Mouse (Mus musculus): ENCODE measurements at regions not wholly inside any gene's neighbourhood (a gene's known extent, or its start where the extent isn't known, plus 50 kb on each side); places are given as distances from the start of the nearest gene placed in this dataset.

DNA sequence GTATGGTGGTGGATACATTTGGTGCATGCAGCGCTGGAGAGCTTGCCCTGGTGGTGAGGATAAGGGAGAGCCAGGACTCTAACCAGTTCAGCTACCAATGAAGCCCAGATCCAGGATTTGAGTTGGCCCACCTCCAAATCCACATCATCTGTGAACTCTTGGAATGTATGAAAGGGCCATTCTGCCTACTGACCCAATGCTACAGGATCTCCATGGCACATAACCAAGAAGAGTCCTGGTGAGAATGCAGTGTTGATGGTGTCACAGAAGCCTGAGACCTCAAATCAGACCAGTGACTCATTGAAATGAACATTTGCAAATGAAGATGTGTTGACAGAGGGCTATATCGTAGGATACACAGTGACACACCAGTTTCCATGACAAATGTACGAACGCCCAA lies 121.0 kb upstream of the Slitrk5 start:
- 47% methylated on average over 4 of the region's 4 CpGs for WGBS
- Histone ChIP-seq H3K4me1 (ENCODE audit: control insufficient read depth, insufficient read depth, low read length) (no peaks in the 10 kb centered on the region), H3K4me3 (replicated peaks; ENCODE audit: insufficient read depth, low read depth, low read length) (no peak overlapping the region), H3K27ac (ENCODE audit: insufficient read depth, low read length) (no peak overlapping the region), H3K27me3 (ENCODE audit: control insufficient read depth, insufficient read depth, low read length) (no peaks in the 10 kb centered on the region)
- TF ChIP-seq POLR2A (IDR thresholded peaks at IDR 0.05; ENCODE audit: borderline replicate concordance, insufficient read depth, low read length) (no peak), CTCF (IDR thresholded peaks at IDR 0.05; ENCODE audit: borderline replicate concordance, insufficient read depth, low read depth, low read length) (no peak)
- no peak for DNase-seq

DNA sequence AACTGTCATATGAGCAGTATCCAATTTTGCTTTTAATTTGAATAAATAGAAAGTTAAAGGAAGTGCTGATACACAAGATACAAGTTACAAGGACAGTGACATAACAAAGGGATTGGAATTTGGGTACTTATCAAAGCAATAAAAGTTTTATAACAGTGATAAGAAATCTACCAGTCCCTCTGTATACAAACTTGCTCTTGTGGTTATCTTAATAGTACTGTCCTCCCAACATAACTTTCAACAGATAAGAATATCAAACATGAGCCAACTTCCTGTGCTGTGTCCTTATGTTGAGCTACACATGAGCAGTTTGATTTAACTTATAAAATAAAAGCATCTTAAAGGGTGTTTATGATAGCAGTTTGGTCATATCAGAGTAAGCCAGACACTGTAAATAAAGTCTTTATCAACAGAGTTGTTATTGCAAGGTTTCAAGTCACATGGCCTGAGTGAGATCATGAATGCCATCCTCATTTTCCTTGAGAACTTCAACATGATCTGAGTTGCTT lies 105.5 kb upstream of the Slitrk5 start:
- Histone ChIP-seq H3K4me3 (replicated peaks; ENCODE audit: insufficient read depth, low read depth, low read length) (no peak overlapping the region), H3K4me1 (ENCODE audit: control insufficient read depth, insufficient read depth, low read length) (no peaks in the 10 kb centered on the region), H3K27ac (ENCODE audit: insufficient read depth, low read length) (no peak overlapping the region), H3K27me3 (ENCODE audit: control insufficient read depth, insufficient read depth, low read length) (no peaks in the 10 kb centered on the region)
- TF ChIP-seq POLR2A (IDR thresholded peaks at IDR 0.05; ENCODE audit: borderline replicate concordance, insufficient read depth, low read length) (no peak), CTCF (IDR thresholded peaks at IDR 0.05; ENCODE audit: borderline replicate concordance, insufficient read depth, low read depth, low read length) (no peak)
- no peak for DNase-seq

DNA sequence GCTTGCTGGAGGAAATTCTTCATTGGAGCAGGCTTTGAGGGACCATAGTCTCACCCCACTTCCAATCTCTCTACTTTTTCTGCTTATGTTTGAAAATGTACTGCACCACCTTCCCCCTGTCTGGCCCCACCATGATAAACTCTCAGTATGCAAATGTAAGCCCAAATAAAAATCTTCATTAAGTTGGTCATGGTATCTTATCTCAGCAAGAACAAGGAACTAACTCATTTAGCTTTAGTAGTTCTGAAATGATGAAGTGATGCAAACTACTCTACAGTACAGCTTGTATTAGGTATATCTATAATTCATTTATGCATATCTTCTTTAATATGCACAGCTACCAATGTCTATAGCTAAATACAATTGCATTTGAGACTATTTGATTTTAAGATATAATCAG lies 97.4 kb upstream of the Slitrk5 start:
- Histone ChIP-seq H3K27ac (ENCODE audit: insufficient read depth, low read length) (no peak overlapping the region), H3K27me3 (ENCODE audit: control insufficient read depth, insufficient read depth, low read length) (no peaks in the 10 kb centered on the region), H3K4me3 (replicated peaks; ENCODE audit: insufficient read depth, low read depth, low read length) (no peak overlapping the region), H3K4me1 (ENCODE audit: control insufficient read depth, insufficient read depth, low read length) (no peaks in the 10 kb centered on the region)
- TF ChIP-seq CTCF (IDR thresholded peaks at IDR 0.05; ENCODE audit: borderline replicate concordance, insufficient read depth, low read depth, low read length) (no peak), POLR2A (IDR thresholded peaks at IDR 0.05; ENCODE audit: borderline replicate concordance, insufficient read depth, low read length) (no peak)
- DNase-seq: no peak

DNA sequence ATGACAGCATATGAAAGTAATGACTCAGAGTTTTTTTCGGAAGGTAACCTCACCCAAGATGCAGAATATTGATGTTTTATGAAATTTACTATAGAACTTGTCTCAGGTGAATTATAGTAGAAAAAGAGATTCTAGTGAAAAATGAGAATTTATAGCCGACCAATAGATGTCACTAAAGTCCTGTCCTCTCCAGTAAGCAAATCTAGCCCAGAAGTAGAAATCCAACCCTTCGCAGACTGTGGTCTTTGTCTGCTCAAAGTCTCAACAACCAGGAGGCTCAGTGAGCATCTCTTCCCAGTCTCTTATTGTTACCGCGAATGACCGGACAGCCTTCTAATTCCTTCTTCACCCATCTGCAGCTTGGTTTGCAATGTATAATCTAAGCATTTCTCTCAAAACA lies 91.8 kb upstream of the Slitrk5 start:
- H3K27ac ChIP-seq (ENCODE audit: insufficient read depth, low read length): no peak overlapping the region
- H3K4me3 ChIP-seq (replicated peaks; ENCODE audit: insufficient read depth, low read depth, low read length): no peak overlapping the region
- 70% methylated on average over 6 of the region's 6 CpGs for WGBS
- no peak for TF ChIP-seq POLR2A (IDR thresholded peaks at IDR 0.05; ENCODE audit: borderline replicate concordance, insufficient read depth, low read length)
- TF ChIP-seq CTCF (IDR thresholded peaks at IDR 0.05; ENCODE audit: borderline replicate concordance, insufficient read depth, low read depth, low read length): 0 out of 2 replicates have a peak, but pooled peaks have one; percentile 19
- DNase-seq: peak in 1 of 2 experiments; percentile 1
- no peaks in the 10 kb centered on the region for H3K4me1 ChIP-seq (ENCODE audit: control insufficient read depth, insufficient read depth, low read length)
- no peaks in the 10 kb centered on the region for H3K27me3 ChIP-seq (ENCODE audit: control insufficient read depth, insufficient read depth, low read length)

DNA sequence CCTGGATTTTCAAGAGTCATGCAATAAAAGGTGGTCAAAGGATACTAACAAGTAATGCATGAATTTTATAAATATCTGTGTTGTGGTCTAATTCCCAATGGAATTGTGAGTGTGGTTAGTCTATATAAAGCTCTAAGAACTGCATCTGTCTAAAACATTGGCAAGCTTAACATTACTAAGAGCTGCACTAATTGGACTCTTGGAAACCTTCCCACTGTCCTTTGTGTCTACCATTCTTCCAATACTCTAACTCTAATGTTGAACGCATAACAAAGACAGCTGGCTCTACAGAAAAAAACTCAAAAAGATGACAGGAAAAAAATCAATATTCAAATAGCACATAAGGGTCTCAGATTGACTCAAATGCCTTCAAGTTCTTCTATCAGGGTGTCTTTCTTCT lies 58.1 kb upstream of the Slitrk5 start:
- TF ChIP-seq POLR2A (IDR thresholded peaks at IDR 0.05; ENCODE audit: borderline replicate concordance, insufficient read depth, low read length) (no peak), CTCF (IDR thresholded peaks at IDR 0.05; ENCODE audit: borderline replicate concordance, insufficient read depth, low read depth, low read length) (no peak)
- no peak overlapping the region for H3K27ac ChIP-seq (ENCODE audit: insufficient read depth, low read length)
- H3K27me3 ChIP-seq (ENCODE audit: control insufficient read depth, insufficient read depth, low read length): no peaks in the 10 kb centered on the region
- H3K4me3 ChIP-seq (replicated peaks; ENCODE audit: insufficient read depth, low read depth, low read length): no peak overlapping the region
- no peaks in the 10 kb centered on the region for H3K4me1 ChIP-seq (ENCODE audit: control insufficient read depth, insufficient read depth, low read length)
- DNase-seq: no peak
- 15% methylated on average over 1 of the region's 1 CpGs for WGBS

DNA sequence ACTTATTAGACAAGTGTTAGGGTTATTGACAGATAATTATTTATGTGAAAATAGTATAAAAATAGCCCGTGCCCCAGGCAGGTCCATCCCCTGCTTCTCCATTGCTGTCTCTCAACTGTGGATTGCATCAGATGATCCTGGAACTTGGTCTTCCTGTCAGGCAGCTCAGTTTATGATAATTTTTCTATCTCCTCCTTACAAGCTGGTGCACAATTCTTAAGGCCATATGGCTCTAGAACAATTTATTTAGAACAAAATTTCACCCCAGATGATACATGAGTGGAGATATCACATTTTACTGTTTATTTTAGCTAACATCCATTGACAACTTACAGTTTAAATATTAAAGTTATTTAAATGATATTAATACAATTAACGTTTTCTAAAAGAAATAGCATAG lies 54.1 kb upstream of the Slitrk5 start:
- DNase-seq: no peak
- no peak overlapping the region for H3K27ac ChIP-seq (ENCODE audit: insufficient read depth, low read length)
- WGBS: 78% methylated on average over 2 of the region's 2 CpGs
- no peaks in the 10 kb centered on the region for H3K4me1 ChIP-seq (ENCODE audit: control insufficient read depth, insufficient read depth, low read length)
- H3K4me3 ChIP-seq (replicated peaks; ENCODE audit: insufficient read depth, low read depth, low read length): no peak overlapping the region
- H3K27me3 ChIP-seq (ENCODE audit: control insufficient read depth, insufficient read depth, low read length): no peaks in the 10 kb centered on the region
- no peak for TF ChIP-seq CTCF (IDR thresholded peaks at IDR 0.05; ENCODE audit: borderline replicate concordance, insufficient read depth, low read depth, low read length)
- TF ChIP-seq POLR2A (IDR thresholded peaks at IDR 0.05; ENCODE audit: borderline replicate concordance, insufficient read depth, low read length): no peak
